Mouse (Mus musculus) heart, postnatal 0 days (tissue): ENCODE data around the gene Strn. TPM values are rescaled to one million over a fixed set of nuclear protein-coding genes. Genes with fewer than 3 reads are reported as not detected.

Experiments
- ATAC-seq: fragments of 200-750 bp; cut with Nextera tagmentation; 2 replicates; pipeline ENCODE4 v1.8.0; 2017; ENCODE audit warnings: low read depth, moderate number of reproducible peaks, moderate library complexity; ENCODE audit not compliant: insufficient read depth
- DNase-seq: peaks from one replicate; pipeline ENCODE4 v3.0.0-alpha.2; 2016; ENCODE audit warnings: low spot score
- H3K27ac ChIP-seq: fragments of 300-500 bp; sonication (generic); 2 replicates; pipeline ENCODE4 v1.5.1; 2014; ENCODE audit warnings: low read depth, mild to moderate bottlenecking
- H3K27me3 ChIP-seq: fragments of 300-500 bp; sonication (generic); 2 replicates; pipeline ENCODE4 v1.6.1; 2014; ENCODE audit warnings: low read length, mixed read lengths; ENCODE audit not compliant: control insufficient read depth, insufficient read depth
- H3K36me3 ChIP-seq: fragments of 300-500 bp; sonication (generic); replicated peaks from 2 replicates; pipeline ENCODE4 v1.6.1; 2014; ENCODE audit warnings: low read length, mixed read lengths; ENCODE audit not compliant: control insufficient read depth, insufficient read depth
- H3K4me1 ChIP-seq: fragments of 300-500 bp; sonication (generic); 2 replicates; pipeline ENCODE4 v1.6.1; 2014; ENCODE audit warnings: antibody characterized with exemption; ENCODE audit not compliant: control insufficient read depth, insufficient read depth
- H3K4me2 ChIP-seq: fragments of 300-500 bp; sonication (generic); 2 replicates; pipeline ENCODE4 v1.6.1; 2014; ENCODE audit warnings: low read depth, mild to moderate bottlenecking, low read length, moderate library complexity
- H3K4me3 ChIP-seq: fragments of 300-500 bp; sonication (generic); 2 replicates; pipeline ENCODE4 v1.5.1; 2014; ENCODE audit warnings: low read depth, low read length
- H3K9ac ChIP-seq: fragments of 300-500 bp; sonication (generic); replicated peaks from 2 replicates; pipeline ENCODE4 v1.6.1; 2014; ENCODE audit warnings: low read depth, low read length, mixed read lengths
- H3K9me3 ChIP-seq: fragments of 300-500 bp; sonication (generic); replicated peaks from 2 replicates; pipeline ENCODE4 v1.6.1; 2016; ENCODE audit warnings: low read length; ENCODE audit not compliant: control insufficient read depth
- CTCF ChIP-seq: IDR thresholded peaks from 2 replicates; pipeline ENCODE4 v1.5.1; 2016; ENCODE audit warnings: antibody characterized with exemption, control low read depth, low read depth
- EP300 ChIP-seq: IDR thresholded peaks from 2 replicates; pipeline ENCODE4 v1.6.1; 2016; ENCODE audit warnings: antibody characterized with exemption, low read depth
- WGBS: fragments of 180-500 bp; shearing (Covaris S2); extraction: QIAGEN DNeasy Blood & Tissue Kit; methylation state at CpG from one replicate; pipeline ENCODE4 v1.1.7; 2014; 5-methylcytosine and 5-hydroxymethylcytosine counted together
- polyA plus RNA-seq: library from polyadenylated mRNA; unstranded; fragments of >200 nt; fragmentation: Nextera tagmentation; extraction: Ambion mirVana; gene quantifications from 2 replicates; pipeline ENCODE4 v1.2.1, GENCODE M21; 2015
- total RNA-seq: library from RNA; depleted of rRNA; stranded (reverse); fragments of >200 nt; gene quantifications from 2 replicates; pipeline ENCODE4 v1.2.3, GENCODE M21; 2014; ENCODE audit warnings: low replicate concordance

Gene Strn
- total and polyA plus RNA-seq, 2 experiments from 2014 or later = 8.0 to 29.1 TPM

DNA sequence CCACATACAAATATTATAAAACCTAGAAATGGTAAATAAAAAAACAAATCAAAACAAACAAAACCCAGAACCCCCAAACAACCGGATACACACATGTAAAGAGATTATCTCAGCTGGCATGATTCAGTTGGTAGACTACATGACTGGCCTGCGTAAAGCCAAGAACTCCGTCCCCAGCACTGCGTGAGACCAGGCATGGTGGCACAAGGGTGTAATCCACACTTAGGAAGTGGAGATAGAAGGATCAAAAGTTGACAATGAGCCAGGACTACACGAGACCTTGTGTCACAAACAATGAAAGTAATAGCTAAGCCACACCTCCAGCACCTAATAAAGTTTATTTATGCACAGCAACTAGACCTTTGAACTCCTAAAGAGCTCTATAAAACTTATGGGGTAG, 49.0 kb downstream of the Strn start:
- Histone ChIP-seq H3K27ac (no peak overlapping the region), H3K4me1 (no peaks in the 10 kb centered on the region), H3K36me3 (peaks cover 36% of the 10 kb centered on the region), H3K9ac (no peak overlapping the region), H3K4me2 (no peak overlapping the region), H3K4me3 (no peak overlapping the region), H3K9me3 (0 out of 2 replicates have a peak, but pooled peaks cover 5% of the 10 kb centered on the region), H3K27me3 (no peaks in the 10 kb centered on the region)
- ATAC-seq (0 out of 2 replicates have a peak, but pooled peaks have one; percentile 58), DNase-seq (peak; percentile 51)
- TF ChIP-seq EP300 (no peak), CTCF (no peak)
- WGBS = 34% methylated on average over 5 of the region's 5 CpGs

DNA sequence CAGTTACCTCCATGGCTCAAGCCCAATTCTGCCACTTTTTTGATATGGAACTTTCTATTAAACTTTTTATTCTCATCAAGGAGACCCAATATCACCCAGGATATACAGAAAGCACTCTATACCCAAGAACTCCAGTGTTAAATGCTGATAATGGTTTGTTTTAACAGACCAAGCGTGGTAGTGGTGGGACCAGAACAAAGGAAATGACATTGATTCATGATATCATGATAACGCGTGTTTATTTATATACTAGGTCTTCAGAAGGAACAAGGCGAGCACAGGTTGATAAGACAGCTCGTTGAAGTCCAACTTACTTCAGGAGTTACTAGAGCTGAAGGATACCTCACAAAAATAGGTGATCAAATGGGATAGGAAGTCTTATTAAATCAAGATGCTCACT, 52.0 kb downstream of the Strn start:
- DNase-seq (no peak), ATAC-seq (no peak)
- 27% methylated on average over 5 of the region's 5 CpGs for WGBS
- Histone ChIP-seq H3K4me1 (0 out of 2 replicates have a peak, but pooled peaks cover 6% of the 10 kb centered on the region), H3K27me3 (no peaks in the 10 kb centered on the region), H3K9ac (no peak overlapping the region), H3K36me3 (peaks cover 24% of the 10 kb centered on the region), H3K4me2 (no peak overlapping the region), H3K27ac (no peak overlapping the region), H3K9me3 (no peaks in the 10 kb centered on the region), H3K4me3 (no peak overlapping the region)
- TF ChIP-seq CTCF (no peak), EP300 (no peak)

DNA sequence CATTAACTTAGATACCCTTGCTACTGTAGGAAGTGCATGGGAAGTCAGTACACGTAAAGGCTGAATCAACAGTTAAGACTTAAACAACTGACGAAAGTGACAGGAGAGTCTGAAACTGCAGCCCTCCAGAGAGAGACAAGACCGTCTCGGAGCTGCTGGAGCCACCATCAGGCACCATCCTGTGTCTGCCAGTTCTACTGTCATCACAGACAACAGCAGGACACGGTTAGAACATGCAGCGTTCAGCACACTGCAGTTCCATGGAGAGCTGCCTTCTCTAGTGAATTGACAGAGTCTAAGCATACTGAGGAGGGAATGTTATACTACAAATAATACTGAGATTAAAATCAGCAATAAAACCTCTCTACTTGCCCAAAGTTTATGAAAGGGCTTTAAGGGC, 54.6 kb downstream of the Strn start:
- Histone ChIP-seq H3K27ac (peak overlapping the region; percentile 60), H3K27me3 (no peaks in the 10 kb centered on the region), H3K4me1 (0 out of 2 replicates have a peak, but pooled peaks cover 16% of the 10 kb centered on the region), H3K36me3 (peaks cover 27% of the 10 kb centered on the region), H3K4me3 (no peak overlapping the region), H3K9ac (peak overlapping the region; percentile 8; the same call in 1 of the 2 replicates), H3K4me2 (peak overlapping the region; percentile 14), H3K9me3 (no peaks in the 10 kb centered on the region)
- 25% methylated on average over 6 of the region's 6 CpGs for WGBS
- TF ChIP-seq CTCF = no peak
- no peak for TF ChIP-seq EP300
- ATAC-seq (peak; percentile 34; the same call in 1 of the 2 replicates), DNase-seq (no peak)

DNA sequence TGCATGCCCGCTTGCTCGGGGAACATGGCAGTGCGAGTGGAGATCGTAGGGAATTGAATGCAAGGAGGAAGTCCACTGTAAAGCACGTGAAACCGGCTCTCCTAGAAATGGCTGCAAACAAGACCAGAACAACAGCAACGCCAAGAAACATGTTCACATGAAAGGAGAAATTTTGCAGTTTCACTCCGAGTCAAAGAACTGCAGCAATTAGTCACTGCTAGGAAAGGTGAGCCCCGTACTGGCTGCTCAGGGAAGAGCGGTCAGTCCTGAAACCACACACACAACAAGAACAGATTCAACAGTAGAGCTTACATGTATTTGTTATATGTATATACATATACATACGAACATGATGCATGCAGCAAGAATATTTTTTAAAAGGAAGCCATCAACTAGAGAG, 57.5 kb downstream of the Strn start:
- Histone ChIP-seq H3K4me1 (peaks cover 23% of the 10 kb centered on the region; the same call in 1 of the 2 replicates), H3K4me2 (no peak overlapping the region), H3K27ac (no peak overlapping the region), H3K9ac (no peak overlapping the region), H3K27me3 (no peaks in the 10 kb centered on the region), H3K4me3 (no peak overlapping the region), H3K9me3 (no peaks in the 10 kb centered on the region), H3K36me3 (peaks cover 23% of the 10 kb centered on the region)
- no peak for DNase-seq
- ATAC-seq = no peak
- 82% methylated on average over 11 of the region's 11 CpGs for WGBS
- TF ChIP-seq EP300 (no peak), CTCF (no peak)

DNA sequence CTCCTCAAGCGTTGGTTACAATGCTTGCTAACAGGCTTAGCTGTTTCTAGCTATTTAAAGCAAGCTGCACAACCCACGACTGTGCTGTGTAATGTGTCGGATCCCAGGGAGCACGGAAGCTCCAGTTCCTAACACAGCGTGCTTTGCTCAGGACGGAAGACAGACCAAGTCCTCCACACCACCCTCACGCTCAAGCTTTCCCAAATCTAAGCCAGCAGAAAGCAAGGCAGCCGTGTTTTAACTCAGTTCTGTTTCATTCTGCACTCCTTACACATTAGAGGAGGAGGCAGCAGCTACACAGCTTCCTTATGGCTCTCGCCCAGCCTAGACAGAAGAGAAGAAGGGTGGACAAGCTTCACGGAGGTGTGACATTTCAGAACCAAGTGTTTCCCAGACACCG, 60.2 kb downstream of the Strn start:
- Histone ChIP-seq H3K9me3 (no peaks in the 10 kb centered on the region), H3K9ac (no peak overlapping the region), H3K27me3 (no peaks in the 10 kb centered on the region), H3K27ac (peak overlapping the region; percentile 21), H3K4me2 (peak overlapping the region; percentile 36; the same call in 1 of the 2 replicates), H3K4me1 (peaks cover 20% of the 10 kb centered on the region), H3K4me3 (no peak overlapping the region), H3K36me3 (peaks cover 37% of the 10 kb centered on the region)
- no peak for TF ChIP-seq CTCF
- no peak for TF ChIP-seq EP300
- DNase-seq (no peak), ATAC-seq (peak; percentile 67)
- WGBS = 35% methylated on average over 11 of the region's 11 CpGs

DNA sequence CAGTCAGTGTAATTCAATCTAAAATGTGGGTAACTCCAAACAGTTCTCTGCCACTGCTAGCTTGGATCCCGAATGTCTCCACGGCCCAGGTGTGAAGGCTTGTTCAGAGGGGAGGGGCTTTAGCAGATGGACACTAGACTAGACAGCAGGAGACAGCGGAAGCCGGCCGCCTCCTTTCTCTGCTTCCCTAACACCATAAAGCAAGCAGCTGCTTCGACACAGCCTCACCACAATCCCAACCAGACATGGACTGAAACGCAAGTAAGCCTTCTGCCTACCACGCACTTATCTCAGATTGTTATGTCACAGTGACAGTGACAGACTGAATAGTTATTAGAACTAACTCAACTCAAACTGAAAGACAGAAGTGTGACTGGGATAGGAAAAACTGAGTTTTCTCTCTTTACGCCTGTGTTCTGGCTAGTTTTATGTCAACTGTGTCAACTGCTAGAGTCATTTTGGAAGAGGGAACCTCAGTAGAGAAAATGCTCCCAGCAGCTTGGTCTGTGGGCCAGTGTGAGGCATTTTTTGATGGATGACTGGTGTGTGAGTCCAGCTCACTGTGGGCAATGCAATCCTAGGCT, 71.9 kb downstream of the Strn start:
- DNase-seq = no peak
- no peak overlapping the region for H3K27ac ChIP-seq
- peaks cover 89% of the 10 kb centered on the region for H3K36me3 ChIP-seq
- H3K4me2 ChIP-seq = no peak overlapping the region
- H3K9me3 ChIP-seq = 0 out of 2 replicates have a peak, but pooled peaks cover under 1% of the 10 kb centered on the region
- no peak for ATAC-seq
- no peak overlapping the region for H3K9ac ChIP-seq
- H3K27me3 ChIP-seq = no peaks in the 10 kb centered on the region
- H3K4me3 ChIP-seq = no peak overlapping the region
- H3K4me1 ChIP-seq = no peaks in the 10 kb centered on the region
- TF ChIP-seq EP300 = no peak
- no peak for TF ChIP-seq CTCF
- 72% methylated on average over 9 of the region's 9 CpGs for WGBS
